Mouse (Mus musculus): ENCODE data around the gene Cdh23. TPM values are rescaled to one million over a fixed set of nuclear protein-coding genes. Genes with fewer than 3 reads are reported as not detected.

Gene Cdh23
- polyA plus RNA-seq, 1 experiment, result 0.19 TPM

GRCm38 (mm10) chr10:60653675-60654074 is 42.6 kb downstream of the Cdh23 start:
- Histone ChIP-seq H3K27me3 (ENCODE audit: control insufficient read depth, insufficient read depth, insufficient read length) (peaks cover 49% of the 10 kb centered on the region), H3ac (ENCODE audit: control insufficient read depth, insufficient read length, low read depth) (no peak overlapping the region), H3K79me2 (ENCODE audit: control insufficient read depth, insufficient read depth) (no peaks in the 10 kb centered on the region), H3K4me3 (ENCODE audit: insufficient read depth, poor library complexity, severe bottlenecking) (no peak overlapping the region), H3K79me3 (ENCODE audit: low read depth) (no peaks in the 10 kb centered on the region), H3K36me3 (ENCODE audit: control insufficient read depth, insufficient read depth) (no peaks in the 10 kb centered on the region)
- TF ChIP-seq MAX (IDR thresholded peaks at IDR 0.05), result no peak

GRCm38 (mm10) chr10:60653106-60653505 is 43.2 kb downstream of the Cdh23 start:
- peaks cover 45% of the 10 kb centered on the region for H3K27me3 ChIP-seq (ENCODE audit: control insufficient read depth, insufficient read depth, insufficient read length)
- no peaks in the 10 kb centered on the region for H3K79me2 ChIP-seq (ENCODE audit: control insufficient read depth, insufficient read depth)
- TF ChIP-seq CTCF (IDR thresholded peaks at IDR 0.05; ENCODE audit: control insufficient read depth, insufficient read depth, insufficient read length) (no peak), USF1 (IDR thresholded peaks at IDR 0.05; ENCODE audit: low read depth) (no peak), FOSL1 (IDR thresholded peaks at IDR 0.05; ENCODE audit: insufficient read depth, low read length, poor library complexity, severe bottlenecking) (no peak), MYOG (IDR thresholded peaks at IDR 0.05; ENCODE audit: control insufficient read depth, extremely low read depth, insufficient read length) (no peak)
- H3K4me3 ChIP-seq (ENCODE audit: insufficient read depth, poor library complexity, severe bottlenecking), result no peak overlapping the region
- no peaks in the 10 kb centered on the region for H3K36me3 ChIP-seq (ENCODE audit: control insufficient read depth, insufficient read depth)
- H3K79me3 ChIP-seq (ENCODE audit: low read depth), result no peaks in the 10 kb centered on the region
- H3ac ChIP-seq (ENCODE audit: control insufficient read depth, insufficient read length, low read depth), result no peak overlapping the region

GRCm38 (mm10) chr10:60644079-60644641 is 52.1 kb downstream of the Cdh23 start:
- Histone ChIP-seq H3K36me3 (ENCODE audit: control insufficient read depth, insufficient read depth) (no peaks in the 10 kb centered on the region), H3K27me3 (ENCODE audit: control insufficient read depth, insufficient read depth, insufficient read length) (peaks cover 48% of the 10 kb centered on the region), H3ac (ENCODE audit: control insufficient read depth, insufficient read length, low read depth) (no peak overlapping the region), H3K4me3 (ENCODE audit: insufficient read depth, poor library complexity, severe bottlenecking) (no peak overlapping the region), H3K79me3 (ENCODE audit: low read depth) (no peaks in the 10 kb centered on the region), H3K79me2 (ENCODE audit: control insufficient read depth, insufficient read depth) (no peaks in the 10 kb centered on the region)
- TF ChIP-seq CEBPB (IDR thresholded peaks at IDR 0.05; ENCODE audit: low read depth) (no peak), USF1 (IDR thresholded peaks at IDR 0.05; ENCODE audit: low read depth) (no peak), MYOG (IDR thresholded peaks at IDR 0.05; ENCODE audit: control insufficient read depth, extremely low read depth, insufficient read length) (no peak), MYOD1 (IDR thresholded peaks at IDR 0.05; ENCODE audit: control insufficient read depth, insufficient read length, low read depth) (no peak), FOSL1 (IDR thresholded peaks at IDR 0.05; ENCODE audit: insufficient read depth, low read length, poor library complexity, severe bottlenecking) (no peak), MAX (IDR thresholded peaks at IDR 0.05) (no peak), CTCF (IDR thresholded peaks at IDR 0.05; ENCODE audit: control insufficient read depth, insufficient read depth, insufficient read length) (no peak)

- TF ChIP-seq CEBPB (IDR thresholded peaks at IDR 0.05; ENCODE audit: low read depth) (no peak), MYOG (IDR thresholded peaks at IDR 0.05; ENCODE audit: control insufficient read depth, extremely low read depth, insufficient read length) (no peak), CTCF (IDR thresholded peaks at IDR 0.05; ENCODE audit: control insufficient read depth, insufficient read depth, insufficient read length) (no peak), FOSL1 (IDR thresholded peaks at IDR 0.05; ENCODE audit: insufficient read depth, low read length, poor library complexity, severe bottlenecking) (no peak), USF1 (IDR thresholded peaks at IDR 0.05; ENCODE audit: low read depth) (no peak), MAX (IDR thresholded peaks at IDR 0.05) (no peak), MYOD1 (IDR thresholded peaks at IDR 0.05; ENCODE audit: control insufficient read depth, insufficient read length, low read depth) (no peak)
- Histone ChIP-seq H3K27me3 (ENCODE audit: control insufficient read depth, insufficient read depth, insufficient read length) (peaks cover 40% of the 10 kb centered on the region), H3K79me3 (ENCODE audit: low read depth) (no peaks in the 10 kb centered on the region), H3ac (ENCODE audit: control insufficient read depth, insufficient read length, low read depth) (no peak overlapping the region), H3K79me2 (ENCODE audit: control insufficient read depth, insufficient read depth) (no peaks in the 10 kb centered on the region), H3K4me3 (ENCODE audit: insufficient read depth, poor library complexity, severe bottlenecking) (no peak overlapping the region), H3K36me3 (ENCODE audit: control insufficient read depth, insufficient read depth) (no peaks in the 10 kb centered on the region)
Measured at GRCm38 (mm10) chr10:60639291-60639690, 57.0 kb downstream of the Cdh23 start.

GRCm38 (mm10) chr10:60635568-60636295 is 60.6 kb downstream of the Cdh23 start:
- no peak overlapping the region for H3ac ChIP-seq (ENCODE audit: control insufficient read depth, insufficient read length, low read depth)

GRCm38 (mm10) chr10:60634391-60634790 is 61.9 kb downstream of the Cdh23 start:
- Histone ChIP-seq H3K27me3 (ENCODE audit: control insufficient read depth, insufficient read depth, insufficient read length) (peaks cover 30% of the 10 kb centered on the region), H3K36me3 (ENCODE audit: control insufficient read depth, insufficient read depth) (no peaks in the 10 kb centered on the region), H3ac (ENCODE audit: control insufficient read depth, insufficient read length, low read depth) (no peak overlapping the region), H3K79me3 (ENCODE audit: low read depth) (no peaks in the 10 kb centered on the region), H3K79me2 (ENCODE audit: control insufficient read depth, insufficient read depth) (no peaks in the 10 kb centered on the region), H3K4me3 (ENCODE audit: insufficient read depth, poor library complexity, severe bottlenecking) (no peak overlapping the region)
- TF ChIP-seq CTCF (IDR thresholded peaks at IDR 0.05; ENCODE audit: control insufficient read depth, insufficient read depth, insufficient read length) (no peak), FOSL1 (IDR thresholded peaks at IDR 0.05; ENCODE audit: insufficient read depth, low read length, poor library complexity, severe bottlenecking) (no peak), USF1 (IDR thresholded peaks at IDR 0.05; ENCODE audit: low read depth) (no peak), CEBPB (IDR thresholded peaks at IDR 0.05; ENCODE audit: low read depth) (no peak), MAX (IDR thresholded peaks at IDR 0.05) (no peak), MYOD1 (IDR thresholded peaks at IDR 0.05; ENCODE audit: control insufficient read depth, insufficient read length, low read depth) (no peak), MYOG (IDR thresholded peaks at IDR 0.05; ENCODE audit: control insufficient read depth, extremely low read depth, insufficient read length) (no peak)

More at GRCm38 (mm10) chr10:60635568-60636295, 60.6 kb downstream of the Cdh23 start:
- H3K79me3 ChIP-seq (ENCODE audit: low read depth), result no peaks in the 10 kb centered on the region
- no peak overlapping the region for H3K4me3 ChIP-seq (ENCODE audit: insufficient read depth, poor library complexity, severe bottlenecking)
- H3K79me2 ChIP-seq (ENCODE audit: control insufficient read depth, insufficient read depth), result no peaks in the 10 kb centered on the region
- H3K27me3 ChIP-seq (ENCODE audit: control insufficient read depth, insufficient read depth, insufficient read length), result peaks cover 38% of the 10 kb centered on the region
- H3K36me3 ChIP-seq (ENCODE audit: control insufficient read depth, insufficient read depth), result no peaks in the 10 kb centered on the region
- TF ChIP-seq CEBPB (IDR thresholded peaks at IDR 0.05; ENCODE audit: low read depth) (no peak), CTCF (IDR thresholded peaks at IDR 0.05; ENCODE audit: control insufficient read depth, insufficient read depth, insufficient read length) (no peak), MYOG (IDR thresholded peaks at IDR 0.05; ENCODE audit: control insufficient read depth, extremely low read depth, insufficient read length) (no peak), FOSL1 (IDR thresholded peaks at IDR 0.05; ENCODE audit: insufficient read depth, low read length, poor library complexity, severe bottlenecking) (no peak), MYOD1 (IDR thresholded peaks at IDR 0.05; ENCODE audit: control insufficient read depth, insufficient read length, low read depth) (no peak)

All from C2C12 (cell line).